ENCODE assay signal across 22 mouse cellular contexts in the genomic region with DNA sequence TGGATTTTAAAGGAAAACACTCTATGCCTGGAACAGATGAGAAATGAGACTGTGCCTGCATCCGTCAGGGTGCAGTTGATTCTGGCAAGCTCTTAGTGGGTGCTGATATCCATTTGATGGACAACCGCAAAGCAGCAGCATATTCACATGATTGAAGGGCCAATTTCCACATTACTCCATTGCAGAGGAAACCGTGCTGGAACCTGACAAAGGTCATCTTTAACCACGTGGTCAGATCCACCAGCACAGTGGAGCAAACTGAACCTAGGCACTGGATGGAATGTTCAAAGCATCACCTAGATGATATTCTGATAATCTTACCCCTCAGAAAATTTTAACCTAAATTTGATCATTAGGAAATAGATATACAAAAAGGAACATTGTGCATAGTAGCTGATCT. TPM values are rescaled to one million over a fixed set of nuclear protein-coding genes. Genes with fewer than 3 reads are reported as not detected.
"Had no signal": no experiment of that assay in that cellular context is flagged by ENCODE, and none has a peak within 500 bp of the region (broad histone marks: within the 10 kb centered on the region; RNA-seq: fewer than 3 reads in every experiment).

No protein-coding gene starts in this region.

- H3K4me2 ChIP-seq: lung, embryonic 14.5 days; midbrain, embryonic 12.5 days; neural tube, embryonic 13.5 days; neural tube, embryonic 15.5 days had no signal

- H3K4me1 ChIP-seq: midbrain, embryonic 12.5 days; neural tube, embryonic 13.5 days; neural tube, embryonic 15.5 days had no signal

- H3K4me3 ChIP-seq: midbrain, embryonic 10.5 days; midbrain, embryonic 12.5 days; myocyte; neural tube, embryonic 13.5 days; neural tube, embryonic 15.5 days had no signal

- ATAC-seq: midbrain, embryonic 16.5 days had no signal

- H3K9ac ChIP-seq: lung, embryonic 14.5 days; midbrain, embryonic 12.5 days; neural tube, embryonic 13.5 days; neural tube, embryonic 15.5 days had no signal

- H3K27me3 ChIP-seq: midbrain, embryonic 12.5 days; neural tube, embryonic 13.5 days; neural tube, embryonic 15.5 days had no signal

- DNase-seq: lung, embryonic 14.5 days; lung, postnatal 10 days; lung, postnatal 4 days; midbrain, embryonic 14.5 days; retina, postnatal 1 day; right cerebral cortex, adult 18-20 months; right cerebral cortex, postnatal 25 days; right cerebral cortex, postnatal 4 days; spleen, adult 18-20 months; thymus, adult 18-20 months; thymus, postnatal 14 days; thymus, postnatal 36 days had no signal

- H3K27ac ChIP-seq: midbrain, embryonic 10.5 days; midbrain, embryonic 12.5 days; neural tube, embryonic 13.5 days; neural tube, embryonic 15.5 days had no signal

- H3K9me3 ChIP-seq: midbrain, embryonic 10.5 days; midbrain, embryonic 12.5 days; neural tube, embryonic 13.5 days; neural tube, embryonic 15.5 days had no signal

RNA-seq across cellular contexts. Expression of gene Dusp13, which starts 25.2 kb away (rescaled TPM):
- total RNA-seq: megakaryocyte, adult 5-6 weeks; megakaryocyte-erythroid progenitor cell, adult 5-6 weeks had no signal
- polyA plus RNA-seq: lung, embryonic 14.5 days; midbrain, embryonic 10.5 days; midbrain, embryonic 12.5 days; midbrain, embryonic 14.5 days; midbrain, embryonic 16.5 days; neural tube, embryonic 11.5 days; neural tube, embryonic 13.5 days; stomach, embryonic 14.5 days had no signal
